Mouse (Mus musculus): ENCODE data around the gene Cisd2. TPM values are rescaled to one million over a fixed set of nuclear protein-coding genes. Genes with fewer than 3 reads are reported as not detected.

The Cisd2 gene
- polyA plus RNA-seq, 1 experiment from 2014 or later: 87.4 TPM

Other genes starting within 250 kb of the Cisd2 start
- gene Cenpe, start 211.4 kb downstream of the Cisd2 start, polyA plus RNA-seq (2016; fragmentation: Nextera tagmentation; extraction: Ambion mirVana): 34.8 and 37.7 TPM in 2 replicates
- 6.1 and 8.1 TPM in 2 replicates for gene Bdh2, start 142.7 kb downstream of the Cisd2 start, polyA plus RNA-seq (2016; fragmentation: Nextera tagmentation; extraction: Ambion mirVana)
- 1.2 and 2.8 TPM in 2 replicates for gene Slc9b2, start 116.2 kb downstream of the Cisd2 start, polyA plus RNA-seq (2016; fragmentation: Nextera tagmentation; extraction: Ambion mirVana)
- 0.14 and 0.19 TPM in 2 replicates for gene Slc9b1, start 75.9 kb downstream of the Cisd2 start, polyA plus RNA-seq (2016; fragmentation: Nextera tagmentation; extraction: Ambion mirVana)
- gene Ube2d3, start 14.2 kb upstream of the Cisd2 start, polyA plus RNA-seq (2016; fragmentation: Nextera tagmentation; extraction: Ambion mirVana): 548 and 568 TPM in 2 replicates
- 3.9 and 4.2 TPM in 2 replicates for gene Manba, start 61.7 kb upstream of the Cisd2 start, polyA plus RNA-seq (2016; fragmentation: Nextera tagmentation; extraction: Ambion mirVana)

Data from midbrain, embryonic 10.5 days (tissue).